Mouse (Mus musculus) heart, postnatal 14 days (tissue): ENCODE results near the gene Clstn2. TPM values are rescaled to one million over a fixed set of nuclear protein-coding genes. Genes with fewer than 3 reads are reported as not detected.

Experiments
- DNase-seq, 2 experiments: peaks; one replicate each; pipeline ENCODE4 v3.0.0; 2021 to 2022
- intact Hi-C: fragments of 180-260 bp; cut with DNase I; formaldehyde crosslinking; loops from one replicate; pipeline ENCODE4 v1.15.1; 2025
- total RNA-seq, 2 experiments: library from RNA; stranded (reverse); gene quantifications; 2 replicates each; pipeline ENCODE4 v1.2.3; 2021

Clstn2 gene
- total RNA-seq, 2 experiments from 2014 or later: 1.5 to 2.0 TPM

GRCm38 (mm10) chr9:97956407-97957106, 76.4 kb downstream of the Clstn2 start:
- intact Hi-C loops: no loop called here
- DNase-seq: no peak

GRCm38 (mm10) chr9:97953746-97954359, 79.1 kb downstream of the Clstn2 start:
- DNase-seq: peak in 1 of 2 experiments; percentile 29
- intact Hi-C loops: no loop called here

GRCm38 (mm10) chr9:97950378-97951006, 82.5 kb downstream of the Clstn2 start:
- intact Hi-C loops: no loop called here
- DNase-seq: no peak

GRCm38 (mm10) chr9:97919326-97919725, 113.7 kb downstream of the Clstn2 start:
- DNase-seq: no peak
- intact Hi-C loops: no loop called here

GRCm38 (mm10) chr9:97891415-97891814, 141.6 kb downstream of the Clstn2 start:
- no peak for DNase-seq
- intact Hi-C loops: no loop called here

- DNase-seq: no peak
- intact Hi-C loops: no loop called here
These were observed 149.6 kb downstream of the Clstn2 start for GRCm38 (mm10) chr9:97883336-97883735.

GRCm38 (mm10) chr9:97867013-97867700, 165.8 kb downstream of the Clstn2 start:
- peak in 1 of 2 experiments; percentile 6 for DNase-seq
- intact Hi-C loops: no loop called here

- no peak for DNase-seq
- intact Hi-C loops: no loop called here
These were observed 180.1 kb downstream of the Clstn2 start for GRCm38 (mm10) chr9:97852859-97853258.

- DNase-seq: peak; percentile 13 to 38
- intact Hi-C loops: no loop called here
These were observed 184.8 kb downstream of the Clstn2 start for GRCm38 (mm10) chr9:97847873-97848838.

GRCm38 (mm10) chr9:97842054-97842453, 190.9 kb downstream of the Clstn2 start:
- intact Hi-C loops: no loop called here
- no peak for DNase-seq

- DNase-seq: no peak
- intact Hi-C loops: no loop called here
These were observed 201.8 kb downstream of the Clstn2 start for GRCm38 (mm10) chr9:97831216-97831615.

GRCm38 (mm10) chr9:97829919-97830318, 203.1 kb downstream of the Clstn2 start:
- DNase-seq: no peak
- intact Hi-C loops: no loop called here

GRCm38 (mm10) chr9:97827689-97828088, 205.3 kb downstream of the Clstn2 start:
- intact Hi-C loops: no loop called here
- no peak for DNase-seq

GRCm38 (mm10) chr9:97826077-97826947, 206.7 kb downstream of the Clstn2 start:
- no peak for DNase-seq
- intact Hi-C loops: no loop called here

- no peak for DNase-seq
- intact Hi-C loops: no loop called here
These were observed 215.9 kb downstream of the Clstn2 start for GRCm38 (mm10) chr9:97817116-97817515.

GRCm38 (mm10) chr9:97816143-97816805, 216.7 kb downstream of the Clstn2 start:
- intact Hi-C loops: no loop called here
- DNase-seq: no peak

- intact Hi-C loops: no loop called here
- peak; percentile 28 to 29 for DNase-seq
These were observed 219.8 kb downstream of the Clstn2 start for GRCm38 (mm10) chr9:97813157-97813556.

GRCm38 (mm10) chr9:97807031-97807430, 225.9 kb downstream of the Clstn2 start:
- no peak for DNase-seq
- intact Hi-C loops: no loop called here
